Mouse (Mus musculus) hindbrain, embryonic 10.5 days (tissue): ENCODE results near the gene Sult5a1. TPM values are rescaled to one million over a fixed set of nuclear protein-coding genes. Genes with fewer than 3 reads are reported as not detected.
"Not testable (repeated sequence)": the region's sequence is repeated elsewhere in the genome, so short reads cannot be mapped to it uniquely, and the experiment has no call there.

Experiments
- DNase-seq: peaks from one replicate; pipeline ENCODE4 v3.0.0-alpha.2; 2017; ENCODE audit warnings: low spot score
- H3K27ac ChIP-seq: fragments of 300-500 bp; sonication (generic); 2 replicates; pipeline ENCODE4 v1.5.1; 2016; ENCODE audit warnings: mild to moderate bottlenecking, moderate library complexity
- H3K27me3 ChIP-seq: fragments of 300-500 bp; sonication (generic); 2 replicates; pipeline ENCODE4 v1.6.1; 2016; ENCODE audit warnings: mild to moderate bottlenecking; ENCODE audit not compliant: poor library complexity, insufficient read depth, severe bottlenecking
- H3K36me3 ChIP-seq: fragments of 300-500 bp; sonication (generic); 2 replicates; pipeline ENCODE4 v1.6.1; 2016; ENCODE audit warnings: mild to moderate bottlenecking, moderate library complexity
- H3K4me1 ChIP-seq: fragments of 300-500 bp; sonication (generic); replicated peaks from 2 replicates; pipeline ENCODE4 v1.6.1; 2016; ENCODE audit warnings: mild to moderate bottlenecking
- H3K4me3 ChIP-seq: fragments of 300-500 bp; sonication (generic); 2 replicates; pipeline ENCODE4 v1.5.1; 2016; ENCODE audit warnings: mild to moderate bottlenecking, moderate library complexity
- H3K9me3 ChIP-seq: fragments of 300-500 bp; sonication (generic); 2 replicates; pipeline ENCODE4 v1.6.1; 2016; ENCODE audit warnings: mild to moderate bottlenecking, moderate library complexity
- WGBS: fragments of 180-500 bp; shearing (Covaris S2); methylation state at CpG from one replicate; pipeline ENCODE4 v1.1.7; 2016; 5-methylcytosine and 5-hydroxymethylcytosine counted together
- polyA plus RNA-seq: library from polyadenylated mRNA; unstranded; fragments of >200 nt; fragmentation: Nextera tagmentation; extraction: Ambion mirVana; gene quantifications from 2 replicates; pipeline ENCODE4 v1.2.1, GENCODE M21; 2016

The Sult5a1 gene
- polyA plus RNA-seq, 1 experiment from 2014 or later, result 5.8 TPM

DNA sequence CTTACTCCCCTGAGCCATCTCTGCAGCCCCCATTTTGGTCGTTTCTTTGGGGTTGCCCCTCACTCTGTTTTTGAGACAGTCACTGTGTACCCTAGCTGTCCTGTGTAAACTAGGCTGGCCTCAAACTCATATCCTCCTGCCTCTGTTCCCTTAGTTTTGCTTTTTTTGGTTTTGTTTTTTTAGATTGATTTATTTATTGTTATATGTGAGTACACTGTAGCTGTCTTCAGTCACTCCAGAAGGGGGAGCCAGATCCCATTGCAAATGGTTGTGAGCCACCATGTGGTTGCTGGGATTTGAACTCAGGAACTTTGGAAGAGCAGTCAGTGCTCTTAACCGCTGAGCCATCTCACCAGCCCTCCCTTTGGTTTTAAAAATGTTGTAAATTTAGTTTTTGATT is 51.6 kb downstream of the Sult5a1 start:
- H3K27me3 ChIP-seq, result no peaks in the 10 kb centered on the region
- peaks cover 28% of the 10 kb centered on the region for H3K4me1 ChIP-seq
- no peaks in the 10 kb centered on the region for H3K9me3 ChIP-seq
- H3K4me3 ChIP-seq, result no peak overlapping the region
- peaks cover 30% of the 10 kb centered on the region for H3K36me3 ChIP-seq
- WGBS, result 45% methylated on average over 2 of the region's 2 CpGs
- DNase-seq, result peak; percentile 29
- H3K27ac ChIP-seq, result no peak overlapping the region

DNA sequence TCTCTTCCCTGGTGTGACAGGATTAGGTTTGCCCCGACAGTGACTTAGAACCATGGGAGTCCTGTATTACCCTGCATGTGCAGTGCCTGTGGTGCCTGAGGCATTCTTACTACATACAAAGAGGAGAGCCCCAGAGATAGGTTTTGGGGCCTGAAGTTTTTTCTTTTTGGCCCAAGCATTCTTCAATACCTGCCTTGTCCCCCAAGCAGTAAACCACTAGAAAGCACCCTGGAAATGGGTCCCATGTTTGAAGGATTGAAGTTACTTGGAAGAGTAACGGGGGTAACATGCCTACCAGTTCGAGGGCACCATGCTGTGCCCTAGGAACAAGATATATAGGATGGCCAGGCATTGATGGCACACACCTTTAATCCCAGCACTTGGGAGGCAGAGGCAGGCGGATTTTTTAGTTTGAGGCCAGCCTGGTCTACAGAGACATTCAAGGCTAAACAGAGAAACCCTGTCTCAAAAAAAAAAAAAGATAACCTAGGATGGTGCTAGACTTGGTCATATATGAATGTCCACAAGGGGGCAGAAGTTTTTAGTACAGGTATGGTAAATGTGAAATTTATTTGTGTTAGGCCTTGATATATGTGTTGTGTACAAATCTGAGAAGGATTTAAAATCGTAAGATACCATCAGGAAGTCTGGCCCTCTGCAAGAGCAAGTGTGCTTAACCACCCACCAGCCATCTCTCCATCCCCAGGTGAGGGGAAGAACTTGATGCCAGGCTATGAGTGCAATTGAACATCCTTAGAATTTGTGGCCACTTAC is 52.4 kb downstream of the Sult5a1 start:
- H3K4me3 ChIP-seq, result no peak overlapping the region
- no peaks in the 10 kb centered on the region for H3K27me3 ChIP-seq
- H3K9me3 ChIP-seq, result no peaks in the 10 kb centered on the region
- peaks cover 22% of the 10 kb centered on the region for H3K4me1 ChIP-seq
- WGBS, result 69% methylated on average over 5 of the region's 5 CpGs
- H3K27ac ChIP-seq, result no peak overlapping the region
- no peak for DNase-seq
- H3K36me3 ChIP-seq, result peaks cover 30% of the 10 kb centered on the region

DNA sequence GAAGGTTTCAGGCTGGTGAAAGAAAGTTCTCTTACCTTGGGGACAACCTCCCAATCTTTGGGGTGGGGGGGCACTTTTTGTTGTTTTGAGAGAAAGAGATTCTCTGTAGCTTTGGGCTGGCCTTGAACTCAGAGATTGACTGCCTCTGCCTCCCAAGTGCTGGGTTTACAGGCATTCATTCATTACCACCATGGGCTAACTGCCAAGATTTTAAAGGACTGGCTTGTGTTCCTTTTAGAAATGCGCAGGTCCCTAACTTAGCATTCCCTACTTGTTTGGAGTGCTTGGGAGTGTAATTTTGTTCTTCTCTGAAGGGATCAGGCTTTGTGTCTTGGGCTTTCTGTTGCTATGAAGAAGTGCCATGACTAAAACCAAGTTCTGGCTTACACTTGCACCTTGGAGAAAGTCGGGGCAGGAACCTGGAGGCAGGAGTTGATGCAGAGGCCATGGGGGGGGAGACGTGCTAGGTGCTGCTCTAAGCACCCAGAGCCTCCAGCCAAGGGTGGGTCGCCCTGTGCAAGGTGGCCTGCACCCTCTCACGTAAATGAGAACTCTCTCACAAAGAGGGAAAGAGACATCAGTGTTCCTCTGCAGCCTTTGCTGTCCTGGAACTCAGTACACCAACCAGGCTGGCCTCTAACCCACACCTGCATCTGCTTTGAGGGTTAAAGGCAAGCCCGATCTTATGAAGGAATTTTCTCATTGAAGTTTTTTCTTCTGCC is 53.9 kb downstream of the Sult5a1 start:
- no peaks in the 10 kb centered on the region for H3K9me3 ChIP-seq
- H3K4me3 ChIP-seq, result peak overlapping the region; percentile 83
- H3K27ac ChIP-seq, result no peak overlapping the region
- H3K27me3 ChIP-seq, result no peaks in the 10 kb centered on the region
- peaks cover 30% of the 10 kb centered on the region for H3K36me3 ChIP-seq
- peaks cover 24% of the 10 kb centered on the region for H3K4me1 ChIP-seq
- 93% methylated on average over 6 of the region's 6 CpGs for WGBS
- no peak for DNase-seq

DNA sequence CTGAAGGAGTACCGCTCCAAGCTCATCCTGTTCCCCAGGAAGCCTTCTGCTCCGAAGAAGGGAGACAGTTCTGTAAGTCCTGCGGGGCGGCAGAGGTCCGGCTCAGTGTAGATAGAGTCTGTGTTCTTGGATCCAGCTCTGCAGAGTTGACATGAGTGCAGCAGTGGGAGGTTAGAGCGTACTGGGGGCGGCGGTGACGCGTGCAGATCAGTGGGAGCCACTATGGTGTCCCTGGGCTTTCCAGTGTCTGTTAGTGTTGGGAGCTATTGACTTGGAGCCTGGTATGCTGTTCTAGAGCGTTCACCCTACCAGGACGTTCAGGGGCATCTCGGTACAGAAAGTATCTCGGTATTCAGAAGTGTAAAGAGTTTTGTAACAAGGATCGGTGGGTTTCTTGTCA is 54.8 kb downstream of the Sult5a1 start:
- Histone ChIP-seq H3K4me3 (peak overlapping the region; percentile 83), H3K27ac (peak overlapping the region; percentile 99), H3K9me3 (no peaks in the 10 kb centered on the region), H3K36me3 (peaks cover 35% of the 10 kb centered on the region), H3K4me1 (peaks cover 24% of the 10 kb centered on the region), H3K27me3 (no peaks in the 10 kb centered on the region)
- 21% methylated on average over 15 of the region's 15 CpGs for WGBS
- no peak for DNase-seq

DNA sequence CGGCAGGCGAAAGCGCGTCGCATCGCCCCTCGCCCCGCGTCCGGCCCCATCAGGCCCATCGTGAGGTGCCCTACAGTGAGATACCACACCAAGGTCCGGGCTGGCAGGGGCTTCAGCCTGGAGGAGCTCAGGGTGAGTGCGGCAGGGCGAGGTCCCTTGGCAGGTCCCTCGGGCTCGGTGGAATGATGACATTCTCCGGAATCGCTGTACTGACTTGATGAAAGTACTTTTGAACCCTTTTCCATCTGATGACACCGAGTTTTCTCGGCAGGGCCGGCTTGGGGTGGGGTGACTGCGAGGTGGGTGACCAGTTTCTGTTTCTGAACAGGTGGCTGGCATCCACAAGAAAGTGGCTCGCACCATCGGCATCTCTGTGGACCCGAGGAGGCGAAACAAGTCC is 55.3 kb downstream of the Sult5a1 start:
- not testable (repeated sequence) for H3K27me3 ChIP-seq, DNase-seq, H3K9me3 ChIP-seq
- Histone ChIP-seq H3K27ac (peak overlapping the region; percentile 99), H3K4me1 (peaks cover 24% of the 10 kb centered on the region), H3K4me3 (peak overlapping the region; percentile 83), H3K36me3 (peaks cover 39% of the 10 kb centered on the region)
- WGBS, result under 1% methylated on average over 26 of the region's 26 CpGs

DNA sequence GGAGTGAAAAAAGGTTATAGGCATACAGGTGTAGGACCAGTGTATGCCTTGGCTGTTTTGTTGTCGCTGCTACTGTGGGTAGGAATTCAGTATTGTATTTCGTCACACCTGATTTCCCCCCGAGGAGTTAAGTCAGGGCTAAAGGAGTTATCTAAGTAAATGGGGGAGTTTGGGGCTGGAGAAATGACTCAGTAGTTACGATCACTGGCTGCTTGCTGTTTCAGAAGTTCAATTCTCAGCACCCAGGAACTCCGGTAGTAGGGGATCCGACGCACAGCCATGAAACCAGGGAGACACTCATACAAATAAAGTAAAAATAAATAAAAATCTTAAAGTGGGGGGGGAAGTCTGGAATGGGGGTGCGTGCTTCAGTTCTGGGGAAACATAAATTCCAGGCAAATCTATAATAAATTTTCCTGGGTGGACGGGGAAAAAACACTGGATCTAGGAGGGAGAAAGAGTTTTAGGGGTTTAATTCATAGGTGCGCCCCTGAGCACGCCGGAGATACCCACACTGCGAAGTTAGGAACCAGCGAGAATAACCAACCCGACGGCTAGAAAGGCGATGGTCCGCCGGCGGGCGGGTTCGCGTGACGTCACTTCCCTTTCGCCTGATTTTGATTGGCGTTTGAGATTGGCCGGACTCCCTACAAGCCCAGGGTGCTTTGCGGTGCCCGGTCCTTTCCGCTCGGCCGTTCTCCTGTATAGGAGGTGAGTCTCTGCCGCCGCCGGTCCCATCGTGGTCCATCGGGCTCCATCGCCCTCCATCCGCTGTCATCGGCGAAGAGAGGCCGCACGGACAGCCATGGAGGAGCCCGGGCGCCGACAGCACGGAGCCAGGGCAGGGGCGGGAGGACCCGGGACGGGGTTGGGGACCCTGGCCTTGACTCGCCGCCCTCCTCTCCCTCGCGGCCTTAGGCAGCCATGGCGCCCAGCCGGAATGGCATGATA is 56.1 kb downstream of the Sult5a1 start, which contains the start of gene Rpl13:
Gene Rpl13 (plus strand): TSS at position 616 of the 951 bp plus-strand sequence.
- Histone ChIP-seq H3K4me1 (peaks cover 24% of the 10 kb centered on the region), H3K9me3 (no peaks in the 10 kb centered on the region), H3K27me3 (no peaks in the 10 kb centered on the region), H3K27ac (peak within 1 kb of the TSS; percentile 99), H3K4me3 (peak within 1 kb of the TSS; percentile 83), H3K36me3 (peaks cover 48% of the 10 kb centered on the region)
- peak; percentile 98 for DNase-seq
- WGBS, result 2% methylated on average over 56 of the region's 56 CpGs

GRCm38 (mm10) chr8:123101244-123101643 is 56.9 kb downstream of the Sult5a1 start:
- 80% methylated on average over 4 of the region's 4 CpGs for WGBS
- 0 out of 2 replicates have a peak overlapping the region, but pooled peaks have one; percentile 99 for H3K27ac ChIP-seq
- no peaks in the 10 kb centered on the region for H3K27me3 ChIP-seq
- peaks cover 51% of the 10 kb centered on the region for H3K36me3 ChIP-seq
- DNase-seq, result no peak
- peak overlapping the region; percentile 83 for H3K4me3 ChIP-seq
- peaks cover 24% of the 10 kb centered on the region for H3K4me1 ChIP-seq
- H3K9me3 ChIP-seq, result no peaks in the 10 kb centered on the region

GRCm38 (mm10) chr8:123100288-123100687 is 57.8 kb downstream of the Sult5a1 start:
- peaks cover 24% of the 10 kb centered on the region for H3K4me1 ChIP-seq
- WGBS, result 62% methylated on average over 8 of the region's 8 CpGs
- no peak overlapping the region for H3K4me3 ChIP-seq
- H3K27me3 ChIP-seq, result no peaks in the 10 kb centered on the region
- no peak for DNase-seq
- H3K27ac ChIP-seq, result no peak overlapping the region
- no peaks in the 10 kb centered on the region for H3K9me3 ChIP-seq
- peaks cover 51% of the 10 kb centered on the region for H3K36me3 ChIP-seq

DNA sequence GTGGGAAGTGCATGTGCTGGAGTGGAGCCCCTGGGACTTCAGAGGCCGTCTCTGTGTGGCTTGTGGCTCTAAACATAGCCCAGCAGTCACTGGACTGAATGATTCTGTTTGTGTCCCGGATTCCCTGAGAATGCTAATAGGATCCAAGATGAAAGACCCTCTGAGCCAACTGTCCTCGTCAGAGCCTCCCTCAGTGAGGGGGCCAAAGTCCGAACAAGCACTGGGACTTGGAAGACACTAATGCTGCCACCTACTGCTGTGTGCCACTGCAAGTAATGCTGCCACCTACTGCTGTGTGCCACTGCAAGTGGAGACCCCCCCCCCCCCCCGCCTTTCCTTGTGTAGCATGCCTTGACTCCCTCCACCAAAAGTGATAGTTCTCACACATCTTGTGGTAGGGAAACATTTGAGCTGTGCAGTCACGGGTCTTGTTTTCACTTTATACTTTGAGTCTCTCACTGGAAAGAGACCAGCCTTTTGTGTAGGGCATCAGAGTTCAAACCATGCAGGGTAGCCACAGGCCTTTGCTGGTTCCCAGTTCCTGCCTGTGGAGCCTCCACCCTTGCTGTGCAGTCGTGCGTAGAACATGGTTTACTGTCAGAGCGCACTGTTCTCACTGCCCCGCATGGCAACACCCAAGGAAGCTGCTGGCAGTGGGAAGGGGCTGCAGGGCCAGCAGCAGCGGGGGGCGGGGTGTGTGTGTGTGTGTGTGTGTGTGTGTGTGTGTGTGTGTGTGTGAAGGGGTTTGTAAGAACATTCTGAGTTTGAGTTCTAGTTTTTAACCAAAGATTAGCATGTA is 60.1 kb downstream of the Sult5a1 start:
- Histone ChIP-seq H3K9me3 (no peaks in the 10 kb centered on the region), H3K27ac (no peak overlapping the region), H3K27me3 (no peaks in the 10 kb centered on the region), H3K4me3 (no peak overlapping the region; the same call in 1 of the 2 replicates), H3K4me1 (peaks cover 10% of the 10 kb centered on the region; the same call in 1 of the 2 replicates), H3K36me3 (peaks cover 51% of the 10 kb centered on the region)
- WGBS, result 80% methylated on average over 12 of the region's 12 CpGs
- no peak for DNase-seq

GRCm38 (mm10) chr8:123097216-123097615 is 60.9 kb downstream of the Sult5a1 start:
- WGBS, result 93% methylated on average over 11 of the region's 11 CpGs
- no peaks in the 10 kb centered on the region for H3K27me3 ChIP-seq
- no peak for DNase-seq
- peaks cover 10% of the 10 kb centered on the region; the same call in 1 of the 2 replicates for H3K4me1 ChIP-seq
- no peak overlapping the region for H3K4me3 ChIP-seq
- no peak overlapping the region for H3K27ac ChIP-seq
- H3K36me3 ChIP-seq, result peaks cover 51% of the 10 kb centered on the region
- no peaks in the 10 kb centered on the region for H3K9me3 ChIP-seq
